Mouse (Mus musculus) heart, adult 2 months (tissue): ENCODE results near the gene Zfp93.

Experiments
- EP300 ChIP-seq: fragments of 200-500 bp; IDR thresholded peaks from 2 replicates; pipeline ENCODE4 v1.6.1; 2011; ENCODE audit warnings: low read depth, low read length, control low read depth; ENCODE audit not compliant: insufficient read depth
- POLR2A ChIP-seq: fragments of 200-500 bp; IDR thresholded peaks from 2 replicates; pipeline ENCODE4 v1.6.1; 2011; ENCODE audit warnings: mild to moderate bottlenecking, low read depth, low read length, control low read depth; ENCODE audit not compliant: insufficient read depth

DNA sequence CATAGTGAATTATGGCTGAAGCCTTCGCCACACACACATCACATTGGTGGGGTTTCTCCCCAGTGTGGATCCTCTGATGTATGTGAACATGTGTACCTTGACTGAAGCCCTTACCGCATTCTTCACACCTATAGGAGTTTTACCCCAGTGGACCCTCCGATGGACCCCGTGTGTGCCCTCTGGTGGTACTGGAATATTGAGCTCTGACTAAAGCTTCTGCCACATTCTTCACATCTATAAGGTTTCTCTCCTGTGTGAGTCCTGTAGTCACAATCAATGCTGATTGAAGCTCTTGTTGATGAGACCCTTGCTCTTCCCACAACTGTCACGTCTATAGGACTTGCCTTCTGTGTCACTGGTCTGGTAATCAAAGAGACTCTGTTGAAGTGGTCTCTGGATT is 17.4 kb downstream of the Zfp93 start:
- TF ChIP-seq EP300: no peak
- no peak for TF ChIP-seq POLR2A
